Mouse (Mus musculus) heart, adult 2 months (tissue): ENCODE results near the gene Olig2. TPM values are rescaled to one million over a fixed set of nuclear protein-coding genes. Genes with fewer than 3 reads are reported as not detected.

Experiments
- DNase-seq, 2 experiments: peaks; one replicate each; pipeline ENCODE4 v3.0.0; 2021
- H3K27ac ChIP-seq: fragments of 200-600 bp; 2 replicates; pipeline ENCODE4 v1.8.1; 2022
- H3K27me3 ChIP-seq: fragments of 200-500 bp; 2 replicates; pipeline ENCODE4 v1.6.1; 2012; ENCODE audit warnings: mild to moderate bottlenecking, low read length, inconsistent platforms, mixed read lengths; ENCODE audit not compliant: control insufficient read depth, insufficient read depth
- H3K36me3 ChIP-seq: fragments of 200-500 bp; 2 replicates; pipeline ENCODE4 v1.6.1; 2012; ENCODE audit warnings: low read length, inconsistent platforms; ENCODE audit not compliant: control insufficient read depth, insufficient read depth
- H3K4me1 ChIP-seq: fragments of 200-500 bp; 2 replicates; pipeline ENCODE4 v1.6.1; 2011; ENCODE audit warnings: low read length; ENCODE audit not compliant: control insufficient read depth, insufficient read depth
- H3K4me3 ChIP-seq: fragments of 200-600 bp; 2 replicates; pipeline ENCODE4 v1.8.1; 2022
- H3K79me2 ChIP-seq: fragments of 200-500 bp; replicated peaks from 2 replicates; pipeline ENCODE4 v1.6.1; 2012; ENCODE audit warnings: mild to moderate bottlenecking, inconsistent platforms, low read length, moderate library complexity, mixed read lengths; ENCODE audit not compliant: control insufficient read depth, insufficient read depth
- H3K9ac ChIP-seq: fragments of 200-500 bp; 2 replicates; pipeline ENCODE4 v1.6.1; 2012; ENCODE audit warnings: low read depth, mild to moderate bottlenecking, control low read depth, inconsistent platforms, low read length, mixed read lengths
- CTCF ChIP-seq: fragments of 200-600 bp; IDR thresholded peaks from 2 replicates; pipeline ENCODE4 v1.8.1; 2022; ENCODE audit warnings: antibody characterized with exemption, mild to moderate bottlenecking, moderate library complexity
- EP300 ChIP-seq: fragments of 200-500 bp; IDR thresholded peaks from 2 replicates; pipeline ENCODE4 v1.6.1; 2011; ENCODE audit warnings: low read depth, low read length, control low read depth; ENCODE audit not compliant: insufficient read depth
- POLR2A ChIP-seq: fragments of 200-500 bp; IDR thresholded peaks from 2 replicates; pipeline ENCODE4 v1.6.1; 2011; ENCODE audit warnings: mild to moderate bottlenecking, low read depth, low read length, control low read depth; ENCODE audit not compliant: insufficient read depth
- WGBS: fragments of 180-500 bp; shearing (Covaris S2); methylation state at CpG from one replicate; pipeline ENCODE4 v1.1.7; 2018; 5-methylcytosine and 5-hydroxymethylcytosine counted together
- intact Hi-C: fragments of 180-260 bp; cut with DNase I; formaldehyde crosslinking; loops from one replicate; pipeline ENCODE4 v1.15.1; 2025
- polyA plus RNA-seq: library from polyadenylated mRNA; depleted of rRNA; stranded (reverse); fragments of >200 nt; gene quantifications from 2 replicates; pipeline ENCODE4 v1.2.3, GENCODE M21; 2012
- total RNA-seq, 2 experiments: library from RNA; stranded (reverse); gene quantifications; 2 replicates each; pipeline ENCODE4 v1.2.3; 2021

Olig2 gene
- total and polyA plus RNA-seq, 3 experiments: not detected

DNA sequence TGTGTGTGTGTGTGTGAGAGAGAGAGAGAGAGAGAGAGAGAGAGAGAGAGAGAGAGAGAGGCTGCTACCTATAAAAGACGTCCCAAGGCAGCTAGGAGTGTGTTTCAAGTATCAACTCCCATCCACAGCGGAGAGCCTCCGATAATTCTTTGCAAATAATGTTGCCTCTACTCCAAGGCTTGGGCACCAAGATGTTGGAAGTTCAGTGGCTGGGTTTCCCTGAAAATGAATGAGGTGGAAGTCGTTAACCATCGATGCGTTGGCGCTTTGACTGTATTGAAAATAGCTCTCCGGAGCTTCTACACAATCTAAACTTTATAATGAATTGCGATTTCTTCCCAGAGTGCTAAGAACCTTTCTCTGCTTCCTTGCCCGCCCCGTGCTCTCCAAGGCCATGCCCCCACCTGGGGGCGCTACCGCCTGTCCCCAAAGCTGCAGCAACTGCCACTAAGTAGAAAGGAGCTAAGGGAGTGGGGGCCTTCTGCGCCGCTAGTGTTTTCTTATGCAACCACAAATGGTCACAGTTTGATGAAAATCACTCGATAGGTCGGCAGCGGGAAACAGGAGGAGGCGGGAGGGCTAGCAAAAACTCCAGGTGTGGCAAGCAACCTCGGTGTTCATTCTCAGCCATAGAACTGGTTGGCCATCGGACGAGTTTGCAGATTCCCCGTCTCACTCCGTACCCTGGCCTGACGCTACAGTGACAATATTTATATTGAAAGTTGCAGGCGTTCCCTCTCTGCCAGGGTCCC, 600 bp upstream of the Olig2 start:
- no peak overlapping the region for H3K27ac ChIP-seq
- no peaks in the 10 kb centered on the region for H3K4me1 ChIP-seq
- no peaks in the 10 kb centered on the region for H3K36me3 ChIP-seq
- TF ChIP-seq POLR2A (no peak), CTCF (no peak), EP300 (no peak)
- H3K9ac ChIP-seq: no peak overlapping the region
- no peak for DNase-seq
- intact Hi-C loops: no loop called here
- WGBS: 4% methylated on average over 26 of the region's 26 CpGs
- no peaks in the 10 kb centered on the region for H3K79me2 ChIP-seq
- H3K4me3 ChIP-seq: no peak overlapping the region
- peaks cover 52% of the 10 kb centered on the region for H3K27me3 ChIP-seq

DNA sequence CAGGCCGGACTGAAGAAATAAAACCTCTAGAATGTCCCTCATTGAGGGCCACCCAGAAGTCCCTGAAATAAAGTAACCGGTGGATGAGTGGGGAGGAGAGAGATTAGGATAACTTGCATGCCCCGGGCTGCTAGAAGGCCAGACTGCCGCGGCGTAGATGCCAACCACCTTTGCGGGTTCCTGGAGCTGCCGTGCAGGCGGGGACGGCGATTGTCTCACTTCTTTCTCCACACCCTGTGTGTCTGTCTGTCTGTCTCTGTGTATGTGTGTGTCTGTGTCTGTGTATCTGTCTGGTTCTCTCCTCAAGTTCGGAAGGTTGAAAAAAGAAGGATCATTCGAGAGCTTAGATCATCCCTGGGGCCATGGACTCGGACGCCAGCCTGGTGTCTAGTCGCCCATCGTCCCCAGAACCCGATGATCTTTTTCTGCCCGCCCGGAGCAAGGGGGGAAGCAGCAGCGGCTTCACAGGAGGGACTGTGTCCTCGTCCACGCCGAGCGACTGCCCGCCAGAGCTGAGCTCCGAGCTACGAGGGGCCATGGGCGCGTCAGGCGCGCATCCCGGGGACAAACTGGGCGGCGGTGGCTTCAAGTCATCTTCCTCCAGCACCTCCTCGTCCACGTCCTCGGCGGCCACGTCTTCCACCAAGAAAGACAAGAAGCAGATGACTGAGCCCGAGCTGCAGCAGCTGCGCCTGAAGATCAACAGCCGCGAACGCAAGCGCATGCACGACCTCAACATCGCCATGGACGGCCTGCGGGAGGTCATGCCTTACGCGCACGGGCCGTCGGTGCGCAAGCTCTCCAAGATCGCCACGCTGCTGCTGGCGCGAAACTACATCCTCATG, 1.0 kb downstream of the Olig2 start:
- intact Hi-C loops: no loop called here
- H3K9ac ChIP-seq: no peak overlapping the region
- H3K4me3 ChIP-seq: no peak overlapping the region
- no peaks in the 10 kb centered on the region for H3K36me3 ChIP-seq
- no peaks in the 10 kb centered on the region for H3K4me1 ChIP-seq
- no peaks in the 10 kb centered on the region for H3K79me2 ChIP-seq
- DNase-seq: peak in 1 of 2 experiments; percentile 19
- TF ChIP-seq CTCF: no peak
- TF ChIP-seq POLR2A: no peak
- no peak for TF ChIP-seq EP300
- 1% methylated on average over 60 of the region's 60 CpGs for WGBS
- no peak overlapping the region for H3K27ac ChIP-seq
- H3K27me3 ChIP-seq: peaks cover 52% of the 10 kb centered on the region

GRCm38 (mm10) chr16:91226883-91227759, 1.9 kb downstream of the Olig2 start:
- H3K36me3 ChIP-seq: no peaks in the 10 kb centered on the region
- peaks cover 49% of the 10 kb centered on the region for H3K27me3 ChIP-seq
- no peak overlapping the region for H3K9ac ChIP-seq
- no peak overlapping the region for H3K4me3 ChIP-seq
- intact Hi-C loops: no loop called here
- no peaks in the 10 kb centered on the region for H3K79me2 ChIP-seq
- H3K27ac ChIP-seq: no peak overlapping the region
- no peaks in the 10 kb centered on the region for H3K4me1 ChIP-seq
- DNase-seq: peak in 1 of 2 experiments; percentile 16
- TF ChIP-seq EP300: no peak
- no peak for TF ChIP-seq CTCF
- no peak for TF ChIP-seq POLR2A
- WGBS: 2% methylated on average over 82 of the region's 85 CpGs

- DNase-seq: peak in 1 of 2 experiments; percentile 19
- peaks cover 44% of the 10 kb centered on the region for H3K27me3 ChIP-seq
- no peak overlapping the region for H3K9ac ChIP-seq
- 6% methylated on average over 6 of the region's 6 CpGs for WGBS
- no peaks in the 10 kb centered on the region for H3K36me3 ChIP-seq
- TF ChIP-seq CTCF: no peak
- no peak for TF ChIP-seq EP300
- TF ChIP-seq POLR2A: no peak
- H3K27ac ChIP-seq: no peak overlapping the region
- no peaks in the 10 kb centered on the region for H3K79me2 ChIP-seq
- H3K4me3 ChIP-seq: no peak overlapping the region
- intact Hi-C loops: no loop called here
- no peaks in the 10 kb centered on the region for H3K4me1 ChIP-seq
These were observed 2.4 kb downstream of the Olig2 start for GRCm38 (mm10) chr16:91227760-91228043.

DNA sequence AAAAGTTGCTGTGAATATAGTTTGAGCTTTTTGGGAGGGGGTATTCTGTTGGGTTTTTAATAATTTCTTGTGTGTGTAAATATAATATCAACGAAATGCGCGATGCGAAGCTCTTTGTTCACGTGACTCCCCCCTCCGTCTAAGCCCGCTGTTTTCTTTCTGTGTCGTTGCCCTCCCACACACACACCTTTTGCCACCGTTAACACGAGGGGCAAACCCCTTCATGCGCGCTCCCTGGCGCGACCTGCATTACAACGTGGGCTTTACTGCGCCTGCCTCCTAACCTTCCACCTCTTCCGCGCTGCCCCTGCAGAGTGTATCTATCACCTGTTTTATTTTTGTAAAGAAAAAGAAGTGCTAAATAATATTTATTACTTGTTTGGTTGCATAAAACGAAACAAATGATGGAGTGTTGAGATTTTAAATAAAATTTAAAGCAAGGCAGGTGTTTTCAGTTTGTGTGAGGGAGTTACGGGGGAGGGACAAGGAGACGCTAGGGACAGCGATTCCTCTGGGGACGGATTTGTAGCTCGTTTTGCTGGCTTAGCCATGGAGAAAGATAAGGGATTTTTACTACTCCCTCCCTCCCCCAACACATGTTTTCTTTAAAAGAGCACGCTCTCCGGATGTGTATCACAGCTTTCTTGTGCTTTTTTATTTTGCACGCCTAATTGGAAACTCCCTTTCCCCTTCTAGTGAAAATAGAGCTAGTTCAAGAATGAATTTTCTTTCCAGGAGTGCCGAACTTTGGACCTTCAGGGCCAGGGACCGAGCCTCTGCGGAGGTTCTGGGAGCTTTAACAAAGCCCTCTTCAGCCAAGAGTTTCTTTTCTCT, 3.2 kb downstream of the Olig2 start:
- no peak for DNase-seq
- no peak overlapping the region for H3K4me3 ChIP-seq
- TF ChIP-seq POLR2A (no peak), EP300 (no peak), CTCF (no peak)
- no peaks in the 10 kb centered on the region for H3K4me1 ChIP-seq
- WGBS: 6% methylated on average over 30 of the region's 30 CpGs
- H3K36me3 ChIP-seq: no peaks in the 10 kb centered on the region
- peaks cover 43% of the 10 kb centered on the region for H3K27me3 ChIP-seq
- intact Hi-C loops: no loop called here
- H3K9ac ChIP-seq: no peak overlapping the region
- H3K27ac ChIP-seq: no peak overlapping the region
- no peaks in the 10 kb centered on the region for H3K79me2 ChIP-seq
